Mouse (Mus musculus): ENCODE data around the gene Rell1. TPM values are rescaled to one million over a fixed set of nuclear protein-coding genes. Genes with fewer than 3 reads are reported as not detected.

Rell1 gene
- polyA plus RNA-seq, 1 experiment from 2014 or later = 10.7 TPM

DNA sequence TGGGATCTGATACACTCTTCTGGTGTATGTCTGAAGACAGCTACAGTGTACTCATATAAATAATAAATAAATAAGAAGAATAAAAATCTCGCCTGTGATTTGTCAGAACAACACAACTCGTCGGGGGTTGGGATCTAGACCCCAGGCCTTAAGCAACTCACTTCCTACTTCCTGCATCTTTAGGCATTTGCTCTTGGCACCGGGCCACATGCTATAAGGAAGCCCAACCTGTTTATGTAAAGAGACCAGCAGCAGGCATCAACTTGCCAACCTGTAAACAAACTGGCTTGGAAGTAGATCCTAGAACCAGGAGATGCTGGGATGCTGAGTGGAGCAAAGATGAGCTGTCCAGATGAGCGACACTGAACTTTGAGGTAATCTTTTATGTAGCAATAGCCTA is 26.8 kb downstream of the Rell1 start:
- ATAC-seq (ENCODE audit: insufficient read depth, low FRiP score, low TSS enrichment) = no peak
- no peaks in the 10 kb centered on the region for H3K27me3 ChIP-seq (ENCODE audit: control insufficient read depth, insufficient read depth, low read length)
- no peaks in the 10 kb centered on the region for H3K36me3 ChIP-seq (ENCODE audit: control insufficient read depth, insufficient read depth, low read length)
- no peaks in the 10 kb centered on the region for H3K9me3 ChIP-seq (ENCODE audit: control insufficient read depth, low read length)
- H3K4me2 ChIP-seq (ENCODE audit: low read depth) = no peak overlapping the region
- H3K9ac ChIP-seq (ENCODE audit: low read length) = no peak overlapping the region
- no peak overlapping the region for H3K27ac ChIP-seq (ENCODE audit: low read depth, low read length)
- H3K4me3 ChIP-seq (ENCODE audit: low read depth, low read length) = no peak overlapping the region
- WGBS = 81% methylated on average over 5 of the region's 5 CpGs
- DNase-seq (ENCODE audit: low spot score) = no peak
- H3K4me1 ChIP-seq (ENCODE audit: control insufficient read depth, insufficient read depth, low read length) = no peaks in the 10 kb centered on the region

DNA sequence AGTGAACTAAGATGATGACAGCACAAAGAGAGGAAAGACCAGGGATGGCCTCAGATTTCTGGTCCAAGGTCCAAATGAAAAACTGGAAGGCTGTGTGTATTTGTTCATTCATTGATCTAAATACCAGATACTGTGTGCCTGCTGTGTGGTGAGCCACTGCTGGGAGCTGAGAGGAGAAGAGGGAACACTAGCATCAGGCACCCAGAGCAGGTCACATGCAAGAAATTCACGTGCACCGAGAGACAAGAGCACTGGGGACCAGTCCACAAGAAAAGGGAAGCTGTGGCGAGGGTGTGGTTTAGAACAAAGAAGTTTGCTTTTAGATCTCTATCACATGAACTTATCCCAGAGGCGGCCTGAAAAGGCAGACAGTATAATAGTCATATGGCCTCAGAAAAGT is 30.1 kb downstream of the Rell1 start:
- no peak overlapping the region for H3K27ac ChIP-seq (ENCODE audit: low read depth, low read length)
- no peaks in the 10 kb centered on the region for H3K36me3 ChIP-seq (ENCODE audit: control insufficient read depth, insufficient read depth, low read length)
- 69% methylated on average over 4 of the region's 4 CpGs for WGBS
- H3K4me2 ChIP-seq (ENCODE audit: low read depth) = no peak overlapping the region
- DNase-seq (ENCODE audit: low spot score) (no peak), ATAC-seq (ENCODE audit: insufficient read depth, low FRiP score, low TSS enrichment) (no peak)
- no peak overlapping the region for H3K9ac ChIP-seq (ENCODE audit: low read length)
- no peaks in the 10 kb centered on the region for H3K27me3 ChIP-seq (ENCODE audit: control insufficient read depth, insufficient read depth, low read length)
- H3K4me1 ChIP-seq (ENCODE audit: control insufficient read depth, insufficient read depth, low read length) = no peaks in the 10 kb centered on the region
- H3K9me3 ChIP-seq (ENCODE audit: control insufficient read depth, low read length) = no peaks in the 10 kb centered on the region
- H3K4me3 ChIP-seq (ENCODE audit: low read depth, low read length) = no peak overlapping the region

- WGBS = 59% methylated on average over 6 of the region's 6 CpGs
Observed at GRCm38 (mm10) chr5:63936740-63937139, 32.0 kb downstream of the Rell1 start.

DNA sequence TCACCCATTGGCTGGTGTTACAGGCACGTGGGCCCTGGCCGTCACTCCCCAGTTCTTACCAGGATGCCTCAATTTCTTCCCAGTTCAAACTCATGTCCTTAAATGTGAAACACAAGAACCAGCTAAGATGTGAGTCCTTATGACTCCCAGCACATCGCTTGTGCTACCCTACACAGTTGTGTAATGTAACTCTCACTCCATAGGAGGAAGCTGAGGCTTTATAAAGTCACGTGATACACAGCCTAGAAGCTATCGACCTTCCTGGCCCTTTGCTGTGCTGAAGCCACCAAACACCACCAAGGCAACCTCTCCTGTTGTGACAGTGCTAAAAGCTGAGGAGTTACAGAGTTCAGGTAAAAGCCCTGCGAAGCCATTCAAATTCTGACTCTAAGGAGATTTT is 33.1 kb downstream of the Rell1 start:
- Histone ChIP-seq H3K4me3 (ENCODE audit: low read depth, low read length) (no peak overlapping the region), H3K9ac (ENCODE audit: low read length) (no peak overlapping the region)
- no peak for DNase-seq (ENCODE audit: low spot score)

More at GRCm38 (mm10) chr5:63936740-63937139, 32.0 kb downstream of the Rell1 start:
- Histone ChIP-seq H3K9ac (ENCODE audit: low read length) (no peak overlapping the region), H3K27me3 (ENCODE audit: control insufficient read depth, insufficient read depth, low read length) (no peaks in the 10 kb centered on the region), H3K9me3 (ENCODE audit: control insufficient read depth, low read length) (no peaks in the 10 kb centered on the region), H3K27ac (ENCODE audit: low read depth, low read length) (no peak overlapping the region), H3K4me2 (ENCODE audit: low read depth) (no peak overlapping the region), H3K36me3 (ENCODE audit: control insufficient read depth, insufficient read depth, low read length) (no peaks in the 10 kb centered on the region), H3K4me1 (ENCODE audit: control insufficient read depth, insufficient read depth, low read length) (no peaks in the 10 kb centered on the region), H3K4me3 (ENCODE audit: low read depth, low read length) (no peak overlapping the region)
- no peak for DNase-seq (ENCODE audit: low spot score)
- ATAC-seq (ENCODE audit: insufficient read depth, low FRiP score, low TSS enrichment) = no peak

DNA sequence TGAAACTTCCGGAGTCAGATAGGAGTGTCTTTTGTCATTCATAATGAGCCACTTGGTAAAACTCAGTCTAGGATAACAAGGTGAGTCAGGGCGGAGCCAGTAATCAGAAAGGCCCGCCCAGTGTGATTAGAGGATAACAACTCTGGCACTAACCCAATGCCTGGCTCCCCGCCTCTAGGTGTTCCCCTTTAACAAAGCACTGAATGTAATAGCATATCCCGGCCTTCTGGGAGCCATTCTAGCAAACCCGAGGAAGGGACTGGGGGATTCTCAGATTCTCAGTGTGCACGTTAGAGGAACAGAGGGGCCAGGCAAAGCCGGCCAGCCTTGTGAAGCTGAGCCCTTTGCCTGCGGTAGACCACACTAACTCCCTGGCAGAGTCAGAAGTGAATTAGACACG is 35.9 kb downstream of the Rell1 start:
- Histone ChIP-seq H3K9me3 (ENCODE audit: control insufficient read depth, low read length) (no peaks in the 10 kb centered on the region), H3K4me3 (ENCODE audit: low read depth, low read length) (no peak overlapping the region), H3K27ac (ENCODE audit: low read depth, low read length) (no peak overlapping the region), H3K4me2 (ENCODE audit: low read depth) (no peak overlapping the region), H3K36me3 (ENCODE audit: control insufficient read depth, insufficient read depth, low read length) (no peaks in the 10 kb centered on the region), H3K27me3 (ENCODE audit: control insufficient read depth, insufficient read depth, low read length) (no peaks in the 10 kb centered on the region), H3K4me1 (ENCODE audit: control insufficient read depth, insufficient read depth, low read length) (no peaks in the 10 kb centered on the region), H3K9ac (ENCODE audit: low read length) (no peak overlapping the region)
- ATAC-seq (ENCODE audit: insufficient read depth, low FRiP score, low TSS enrichment) = no peak
- WGBS = 58% methylated on average over 10 of the region's 10 CpGs
- no peak for DNase-seq (ENCODE audit: low spot score)

More for the DNA sequence above, 33.1 kb downstream of the Rell1 start:
- Histone ChIP-seq H3K4me2 (ENCODE audit: low read depth) (no peak overlapping the region), H3K9me3 (ENCODE audit: control insufficient read depth, low read length) (no peaks in the 10 kb centered on the region), H3K4me1 (ENCODE audit: control insufficient read depth, insufficient read depth, low read length) (no peaks in the 10 kb centered on the region), H3K36me3 (ENCODE audit: control insufficient read depth, insufficient read depth, low read length) (no peaks in the 10 kb centered on the region), H3K27me3 (ENCODE audit: control insufficient read depth, insufficient read depth, low read length) (no peaks in the 10 kb centered on the region), H3K27ac (ENCODE audit: low read depth, low read length) (no peak overlapping the region)
- 92% methylated on average over 6 of the region's 6 CpGs for WGBS
- no peak for ATAC-seq (ENCODE audit: insufficient read depth, low FRiP score, low TSS enrichment)

- DNase-seq (ENCODE audit: low spot score) = no peak
- no peak overlapping the region for H3K4me2 ChIP-seq (ENCODE audit: low read depth)
- no peak for ATAC-seq (ENCODE audit: insufficient read depth, low FRiP score, low TSS enrichment)
- no peak overlapping the region for H3K4me3 ChIP-seq (ENCODE audit: low read depth, low read length)
- no peaks in the 10 kb centered on the region for H3K4me1 ChIP-seq (ENCODE audit: control insufficient read depth, insufficient read depth, low read length)
- no peaks in the 10 kb centered on the region for H3K36me3 ChIP-seq (ENCODE audit: control insufficient read depth, insufficient read depth, low read length)
- no peak overlapping the region for H3K9ac ChIP-seq (ENCODE audit: low read length)
- H3K9me3 ChIP-seq (ENCODE audit: control insufficient read depth, low read length) = no peaks in the 10 kb centered on the region
- H3K27ac ChIP-seq (ENCODE audit: low read depth, low read length) = no peak overlapping the region
- 74% methylated on average over 4 of the region's 4 CpGs for WGBS
- H3K27me3 ChIP-seq (ENCODE audit: control insufficient read depth, insufficient read depth, low read length) = no peaks in the 10 kb centered on the region
Observed at GRCm38 (mm10) chr5:63930824-63931358, 37.8 kb downstream of the Rell1 start.

- 91% methylated on average over 14 of the region's 14 CpGs for WGBS
- no peak overlapping the region for H3K4me2 ChIP-seq (ENCODE audit: low read depth)
- no peak overlapping the region for H3K4me3 ChIP-seq (ENCODE audit: low read depth, low read length)
Observed at GRCm38 (mm10) chr5:63925035-63925628, 43.6 kb downstream of the Rell1 start.

DNA sequence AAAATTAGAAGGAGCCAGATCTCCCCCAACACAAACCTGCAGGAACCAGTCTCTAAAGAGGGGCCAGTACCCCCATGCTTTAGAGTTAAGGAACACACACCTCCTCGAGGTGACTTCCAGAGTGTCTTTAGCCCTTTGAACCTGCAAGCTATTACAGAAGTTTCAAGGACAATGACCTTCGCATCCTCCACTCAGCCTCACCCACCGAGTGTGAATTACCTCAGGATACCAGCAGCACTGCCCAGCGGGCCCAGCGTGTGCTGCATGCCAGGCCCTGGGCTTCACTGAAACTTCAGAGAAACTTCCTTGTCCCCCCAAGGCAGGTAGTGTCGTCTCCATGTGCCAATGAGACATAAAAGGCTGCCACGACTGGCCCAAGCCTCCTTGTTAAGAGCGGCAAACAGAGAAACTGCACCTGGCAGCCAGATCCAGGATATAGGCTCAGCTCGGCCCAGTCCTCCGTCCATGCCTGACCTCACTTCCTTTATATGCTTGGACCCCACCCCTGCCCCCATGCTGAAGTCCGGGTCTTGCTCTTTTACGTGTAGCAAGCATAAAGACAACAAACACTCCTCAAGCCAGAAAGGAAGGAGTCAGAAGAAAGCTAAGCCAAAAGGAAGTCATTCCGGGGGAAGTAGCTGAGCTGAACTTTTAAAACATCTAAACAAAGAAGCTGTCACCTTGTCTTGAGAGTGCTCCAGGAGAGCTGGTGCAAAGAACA is 45.2 kb downstream of the Rell1 start:
- H3K9me3 ChIP-seq (ENCODE audit: control insufficient read depth, low read length) = no peaks in the 10 kb centered on the region
- 80% methylated on average over 13 of the region's 13 CpGs for WGBS

More at GRCm38 (mm10) chr5:63925035-63925628, 43.6 kb downstream of the Rell1 start:
- Histone ChIP-seq H3K36me3 (ENCODE audit: control insufficient read depth, insufficient read depth, low read length) (no peaks in the 10 kb centered on the region; the same call in 1 of the 2 replicates), H3K9me3 (ENCODE audit: control insufficient read depth, low read length) (no peaks in the 10 kb centered on the region), H3K9ac (ENCODE audit: low read length) (no peak overlapping the region), H3K27ac (ENCODE audit: low read depth, low read length) (no peak overlapping the region), H3K27me3 (ENCODE audit: control insufficient read depth, insufficient read depth, low read length) (no peaks in the 10 kb centered on the region), H3K4me1 (ENCODE audit: control insufficient read depth, insufficient read depth, low read length) (no peaks in the 10 kb centered on the region)
- DNase-seq (ENCODE audit: low spot score) (no peak), ATAC-seq (ENCODE audit: insufficient read depth, low FRiP score, low TSS enrichment) (no peak)

GRCm38 (mm10) chr5:63918201-63918600 is 50.5 kb downstream of the Rell1 start:
- ATAC-seq (ENCODE audit: insufficient read depth, low FRiP score, low TSS enrichment) (no peak), DNase-seq (ENCODE audit: low spot score) (no peak)
- Histone ChIP-seq H3K4me3 (ENCODE audit: low read depth, low read length) (no peak overlapping the region), H3K36me3 (ENCODE audit: control insufficient read depth, insufficient read depth, low read length) (no peaks in the 10 kb centered on the region), H3K9ac (ENCODE audit: low read length) (no peak overlapping the region), H3K4me2 (ENCODE audit: low read depth) (no peak overlapping the region), H3K27ac (ENCODE audit: low read depth, low read length) (no peak overlapping the region), H3K9me3 (ENCODE audit: control insufficient read depth, low read length) (no peaks in the 10 kb centered on the region), H3K27me3 (ENCODE audit: control insufficient read depth, insufficient read depth, low read length) (no peaks in the 10 kb centered on the region), H3K4me1 (ENCODE audit: control insufficient read depth, insufficient read depth, low read length) (no peaks in the 10 kb centered on the region)
- WGBS = 82% methylated on average over 4 of the region's 4 CpGs

More for the DNA sequence above, 45.2 kb downstream of the Rell1 start:
- Histone ChIP-seq H3K36me3 (ENCODE audit: control insufficient read depth, insufficient read depth, low read length) (no peaks in the 10 kb centered on the region; the same call in 1 of the 2 replicates), H3K4me2 (ENCODE audit: low read depth) (no peak overlapping the region), H3K27ac (ENCODE audit: low read depth, low read length) (no peak overlapping the region), H3K27me3 (ENCODE audit: control insufficient read depth, insufficient read depth, low read length) (no peaks in the 10 kb centered on the region), H3K4me1 (ENCODE audit: control insufficient read depth, insufficient read depth, low read length) (no peaks in the 10 kb centered on the region), H3K9ac (ENCODE audit: low read length) (no peak overlapping the region), H3K4me3 (ENCODE audit: low read depth, low read length) (no peak overlapping the region)
- no peak for DNase-seq (ENCODE audit: low spot score)
- ATAC-seq (ENCODE audit: insufficient read depth, low FRiP score, low TSS enrichment) = no peak

All from neural tube, embryonic 11.5 days (tissue).